Mouse (Mus musculus) MEL (cell line): Measurements from ENCODE around the gene Gtf2h3. TPM values are rescaled to one million over a fixed set of nuclear protein-coding genes. Genes with fewer than 3 reads are reported as not detected.

ENCODE experiments used
- DNase-seq: peaks from one replicate; pipeline ENCODE4 v3.0.0; 2011; ENCODE audit warnings: low read depth, low spot score
- H3K27ac ChIP-seq: 2 replicates; pipeline ENCODE4 v1.5.1; 2012; ENCODE audit warnings: low read depth, mild to moderate bottlenecking, control low read depth, low read length, moderate library complexity; ENCODE audit not compliant: control insufficient read depth
- H3K27me3 ChIP-seq, 2 experiments: fragments of 150-350 bp in 1 of 2; sonication (generic) in 1 of 2; 2 replicates each; pipeline ENCODE4 v1.6.1; 2012; ENCODE audit warnings: low read length in 2 of 2, mild to moderate bottlenecking in 2 of 2, improper control_type of control experiment in 1 of 2, moderate library complexity in 1 of 2; ENCODE audit not compliant: insufficient read depth in 2 of 2, control insufficient read depth in 1 of 2
- H3K36me3 ChIP-seq, 2 experiments: 2 replicates each; pipeline ENCODE4 v1.6.1; 2012 to 2014; ENCODE audit warnings: low read length in 2 of 2, improper control_type of control experiment in 1 of 2, inconsistent platforms in 1 of 2, mild to moderate bottlenecking in 1 of 2; ENCODE audit not compliant: insufficient read depth in 2 of 2, control insufficient read depth in 1 of 2
- H3K4me1 ChIP-seq, 2 experiments: fragments of 150-350 bp in 1 of 2; sonication (generic) in 1 of 2; 2 replicates each; pipeline ENCODE4 v1.6.1; 2012; ENCODE audit warnings: low read length in 2 of 2, improper control_type of control experiment in 1 of 2, mild to moderate bottlenecking in 1 of 2; ENCODE audit not compliant: insufficient read depth in 2 of 2, control insufficient read depth in 1 of 2
- H3K4me3 ChIP-seq, 2 experiments: fragments of 150-350 bp in 1 of 2; sonication (generic) in 1 of 2; 2 replicates each; pipeline ENCODE4 v1.5.1; 2012; ENCODE audit warnings: low read depth in 2 of 2, low read length in 2 of 2, mild to moderate bottlenecking in 2 of 2, moderate library complexity in 2 of 2, control low read depth in 1 of 2, improper control_type of control experiment in 1 of 2; ENCODE audit not compliant: control insufficient read depth in 1 of 2, insufficient read depth in 1 of 2
- H3K79me2 ChIP-seq: 2 replicates; pipeline ENCODE4 v1.6.1; 2012; ENCODE audit warnings: mild to moderate bottlenecking, low read length, moderate library complexity; ENCODE audit not compliant: control insufficient read depth, poor library complexity, insufficient read depth
- H3K9ac ChIP-seq: 2 replicates; pipeline ENCODE4 v1.6.1; 2012; ENCODE audit warnings: low read depth, mild to moderate bottlenecking, control low read depth, low read length, moderate library complexity; ENCODE audit not compliant: control insufficient read depth, poor library complexity, severe bottlenecking
- H3K9me3 ChIP-seq: fragments of 150-350 bp; sonication (generic); replicated peaks from 2 replicates; pipeline ENCODE4 v1.6.1; 2012; ENCODE audit warnings: mild to moderate bottlenecking, low read length, improper control_type of control experiment, moderate library complexity; ENCODE audit not compliant: insufficient read depth
- CHD1 ChIP-seq: IDR thresholded peaks from 2 replicates; pipeline ENCODE4 v1.6.1; 2012; ENCODE audit warnings: low read depth, mild to moderate bottlenecking, inconsistent platforms, low read length, improper control_type of control experiment
- CHD2 ChIP-seq: IDR thresholded peaks from 2 replicates; pipeline ENCODE4 v1.6.1; 2011; ENCODE audit warnings: low read length, improper control_type of control experiment
- CTCF ChIP-seq, 3 experiments: IDR thresholded peaks in 2 of 3; conservative IDR thresholded peaks in 1 of 3; 2 replicates each; pipeline ENCODE4 v1.5.1; 2011 to 2012; ENCODE audit warnings: low read length in 3 of 3, low read depth in 2 of 3, mild to moderate bottlenecking in 2 of 3, improper control_type of control experiment in 1 of 3, inconsistent platforms in 1 of 3, mixed read lengths in 1 of 3, moderate library complexity in 1 of 3; ENCODE audit not compliant: control insufficient read depth in 1 of 3, insufficient read depth in 1 of 3, poor library complexity in 1 of 3, severe bottlenecking in 1 of 3
- ELF1 ChIP-seq: IDR thresholded peaks from 2 replicates; pipeline ENCODE4 v1.6.1; 2014; ENCODE audit warnings: low read depth, mild to moderate bottlenecking, inconsistent platforms, low read length, improper control_type of control experiment, moderate library complexity
- ETS1 ChIP-seq: IDR thresholded peaks from 2 replicates; pipeline ENCODE4 v1.6.1; 2012; ENCODE audit warnings: low read depth, mild to moderate bottlenecking, inconsistent platforms, low read length, improper control_type of control experiment, moderate library complexity
- GABPA ChIP-seq: IDR thresholded peaks from 2 replicates; pipeline ENCODE4 v1.6.1; 2012; ENCODE audit warnings: low read depth, mild to moderate bottlenecking, inconsistent platforms, low read length, improper control_type of control experiment, moderate library complexity
- GATA1 ChIP-seq: IDR thresholded peaks from 2 replicates; pipeline ENCODE4 v1.6.1; 2011; ENCODE audit warnings: low read depth, low read length, improper control_type of control experiment
- HCFC1 ChIP-seq: IDR thresholded peaks from 2 replicates; pipeline ENCODE4 v1.6.1; 2012; ENCODE audit warnings: low read depth, mild to moderate bottlenecking, inconsistent platforms, low read length, improper control_type of control experiment, moderate library complexity
- MAX ChIP-seq: IDR thresholded peaks from 2 replicates; pipeline ENCODE4 v1.6.1; 2011; ENCODE audit warnings: low read length, improper control_type of control experiment
- MAZ ChIP-seq: IDR thresholded peaks from 2 replicates; pipeline ENCODE4 v1.6.1; 2012; ENCODE audit warnings: low read depth, mild to moderate bottlenecking, inconsistent platforms, low read length, improper control_type of control experiment
- MYB ChIP-seq: IDR thresholded peaks from 2 replicates; pipeline ENCODE4 v1.6.1; 2011; ENCODE audit warnings: mild to moderate bottlenecking, low read depth, low read length, improper control_type of control experiment
- MYC ChIP-seq: IDR thresholded peaks from 2 replicates; pipeline ENCODE4 v1.6.1; 2011; ENCODE audit warnings: low read depth, mild to moderate bottlenecking, low read length, improper control_type of control experiment, moderate library complexity
- NELFE ChIP-seq: IDR thresholded peaks from 2 replicates; pipeline ENCODE4 v1.6.1; 2011; ENCODE audit warnings: low read depth, low read length, improper control_type of control experiment
- NRF1 ChIP-seq: IDR thresholded peaks from 2 replicates; pipeline ENCODE4 v1.6.1; 2014; ENCODE audit warnings: low read depth, mild to moderate bottlenecking, inconsistent platforms, low read length, improper control_type of control experiment, moderate library complexity; ENCODE audit not compliant: poor library complexity, insufficient read depth, severe bottlenecking
- POLR2A ChIP-seq, 2 experiments: IDR thresholded peaks; 2 replicates each; pipeline ENCODE4 v1.6.1; 2011 to 2012; ENCODE audit warnings: low read length in 2 of 2, mild to moderate bottlenecking in 2 of 2, control low read depth in 1 of 2, improper control_type of control experiment in 1 of 2, low read depth in 1 of 2, moderate library complexity in 1 of 2; ENCODE audit not compliant: control insufficient read depth in 1 of 2, insufficient read depth in 1 of 2, poor library complexity in 1 of 2
- POLR2AphosphoS2 ChIP-seq: IDR thresholded peaks from 2 replicates; pipeline ENCODE4 v1.6.1; 2011; ENCODE audit warnings: low read length, improper control_type of control experiment
- RAD21 ChIP-seq: IDR thresholded peaks from 2 replicates; pipeline ENCODE4 v1.6.1; 2011; ENCODE audit warnings: mild to moderate bottlenecking, low read depth, low read length, improper control_type of control experiment
- RCOR1 ChIP-seq: IDR thresholded peaks from 2 replicates; pipeline ENCODE4 v1.6.1; 2012; ENCODE audit warnings: low read depth, mild to moderate bottlenecking, inconsistent platforms, low read length, improper control_type of control experiment
- SMC3 ChIP-seq: IDR thresholded peaks from 2 replicates; pipeline ENCODE4 v1.6.1; 2011; ENCODE audit warnings: low read depth, low read length, improper control_type of control experiment
- TBP ChIP-seq: IDR thresholded peaks from 2 replicates; pipeline ENCODE4 v1.8.0; 2011; ENCODE audit warnings: low read depth, low read length, improper control_type of control experiment
- TCF12 ChIP-seq: IDR thresholded peaks from 2 replicates; pipeline ENCODE4 v1.6.1; 2014; ENCODE audit warnings: low read depth, mild to moderate bottlenecking, inconsistent platforms, low read length, improper control_type of control experiment, moderate library complexity
- UBTF ChIP-seq: IDR thresholded peaks from 2 replicates; pipeline ENCODE4 v1.6.1; 2012; ENCODE audit warnings: low read depth, mild to moderate bottlenecking, inconsistent platforms, low read length, improper control_type of control experiment, moderate library complexity, borderline replicate concordance; ENCODE audit not compliant: insufficient read depth
- USF1 ChIP-seq: IDR thresholded peaks from 2 replicates; pipeline ENCODE4 v1.6.1; 2014; ENCODE audit warnings: low read depth, mild to moderate bottlenecking, inconsistent platforms, low read length, improper control_type of control experiment, moderate library complexity
- USF2 ChIP-seq, 2 experiments: IDR thresholded peaks; 2 replicates each; pipeline ENCODE4 v1.6.1; 2011 to 2012; ENCODE audit warnings: improper control_type of control experiment in 2 of 2, low read length in 2 of 2, borderline replicate concordance in 1 of 2, inconsistent platforms in 1 of 2, low read depth in 1 of 2, mild to moderate bottlenecking in 1 of 2; ENCODE audit not compliant: insufficient read depth in 1 of 2
- polyA plus RNA-seq, 2 experiments: library from polyadenylated mRNA; stranded (reverse) in 1 of 2; unstranded in 1 of 2; fragments of >175 nt in 1 of 2; fragments of >200 nt in 1 of 2; gene quantifications; 2 replicates each; pipeline versions ENCODE4 v1.2.1 to v1.2.4; 2012; ENCODE audit warnings: low replicate concordance in 2 of 2, low read depth in 1 of 2; ENCODE audit not compliant: insufficient read length in 2 of 2, insufficient read depth in 1 of 2, missing spikeins in 1 of 2
- total RNA-seq: library from RNA; depleted of rRNA; stranded (reverse); fragments of 300-350 nt; gene quantifications from 2 replicates; pipeline ENCODE4 v1.2.3, GENCODE M21; 2012

Gtf2h3 gene
- total and polyA plus RNA-seq, 3 experiments = 86.1 to 116 TPM; not detected in 1

DNA sequence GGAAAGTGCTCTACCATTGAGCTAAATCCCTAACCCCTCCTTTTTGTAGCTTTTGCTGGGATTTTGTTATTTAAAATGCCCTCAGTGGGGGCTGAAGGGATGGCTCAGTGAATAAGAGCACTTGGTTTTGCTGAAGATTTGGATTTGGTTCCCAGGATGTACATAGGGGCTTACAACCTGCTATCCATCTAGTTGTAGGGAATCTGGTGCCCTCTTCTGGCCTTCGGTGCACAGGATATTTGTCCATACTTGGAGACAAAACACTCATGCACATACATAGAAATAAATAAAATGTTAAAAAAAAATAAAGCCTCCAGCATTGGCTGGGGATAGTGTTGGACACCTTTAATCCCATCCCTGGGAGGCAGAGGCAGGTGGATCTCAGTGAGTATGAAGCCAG lies 23.8 kb upstream of the Gtf2h3 start:
- Histone ChIP-seq H3K9me3 (no peaks in the 10 kb centered on the region), H3K4me3 (no peak overlapping the region), H3K27me3 (no peaks in the 10 kb centered on the region), H3K79me2 (peaks cover 20% of the 10 kb centered on the region), H3K4me1 (peaks cover 0 to 10% of the 10 kb centered on the region in 2 experiments; a peak in 1 of 4 replicates), H3K36me3 (peaks cover 0 to 12% of the 10 kb centered on the region in 2 experiments; a peak in 3 of 4 replicates), H3K27ac (no peak overlapping the region), H3K9ac (no peak overlapping the region)
- no peak for TF ChIP-seq USF1
- peak; percentile 21 for TF ChIP-seq RAD21
- TF ChIP-seq GATA1 = no peak
- no peak for TF ChIP-seq POLR2A (IDR thresholded peaks at IDR 0.05; ENCODE audit: control insufficient read depth in 1 of 2, insufficient read depth in 1 of 2, low read depth in 1 of 2, low read length in 2 of 2, poor library complexity in 1 of 2)
- no peak for TF ChIP-seq UBTF
- TF ChIP-seq TCF12 = no peak
- no peak for TF ChIP-seq RCOR1
- no peak for TF ChIP-seq ETS1
- no peak for TF ChIP-seq GABPA
- TF ChIP-seq MYC = no peak
- peak; percentile 22; the same call in 1 of the 2 replicates for TF ChIP-seq SMC3
- no peak for TF ChIP-seq NELFE
- peak in 1 of 3 experiments; percentile 43; a peak in 2 of 6 replicates for TF ChIP-seq CTCF (IDR thresholded peaks at IDR 0.05 in 2 of 3, conservative IDR thresholded peaks at IDR 0.05 in 1 of 3; ENCODE audit: control insufficient read depth in 1 of 3, insufficient read depth in 1 of 3, low read depth in 2 of 3, low read length in 3 of 3, poor library complexity in 1 of 3, severe bottlenecking in 1 of 3)
- no peak for TF ChIP-seq CHD2
- DNase-seq = peak; percentile 35

DNA sequence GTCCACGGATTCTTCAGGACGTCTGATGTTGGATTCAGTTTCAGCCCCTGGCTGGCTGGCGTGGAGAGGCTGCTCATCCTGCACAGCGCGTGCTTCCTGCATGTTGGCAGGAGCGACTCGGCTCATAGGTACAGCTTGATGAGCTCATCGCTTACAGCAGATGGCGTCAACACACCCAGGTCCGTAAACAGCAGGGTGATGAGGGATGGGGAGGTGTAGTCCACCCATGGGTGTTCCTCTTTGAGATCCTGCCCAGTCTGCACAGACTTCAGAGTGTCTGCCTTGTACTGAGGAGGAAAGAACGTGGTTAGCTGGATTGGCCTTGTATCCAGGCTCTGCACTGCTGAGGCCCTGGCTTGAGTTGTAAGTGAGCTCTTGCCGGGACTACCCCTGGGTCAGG lies 7.9 kb upstream of the Gtf2h3 start:
- Histone ChIP-seq H3K36me3 (peaks cover 0 to 19% of the 10 kb centered on the region in 2 experiments; a peak in 2 of 4 replicates), H3K27ac (no peak overlapping the region), H3K9ac (no peak overlapping the region), H3K27me3 (no peaks in the 10 kb centered on the region), H3K4me1 (no peaks in the 10 kb centered on the region), H3K79me2 (no peaks in the 10 kb centered on the region), H3K9me3 (no peaks in the 10 kb centered on the region), H3K4me3 (no peak overlapping the region)
- TF ChIP-seq RAD21 = no peak
- no peak for TF ChIP-seq USF2 (IDR thresholded peaks at IDR 0.05; ENCODE audit: borderline replicate concordance in 1 of 2, insufficient read depth in 1 of 2, low read depth in 1 of 2, low read length in 2 of 2)
- TF ChIP-seq CTCF (IDR thresholded peaks at IDR 0.05 in 2 of 3, conservative IDR thresholded peaks at IDR 0.05 in 1 of 3; ENCODE audit: control insufficient read depth in 1 of 3, insufficient read depth in 1 of 3, low read depth in 2 of 3, low read length in 3 of 3, poor library complexity in 1 of 3, severe bottlenecking in 1 of 3) = no peak
- no peak for TF ChIP-seq UBTF
- no peak for TF ChIP-seq NRF1
- TF ChIP-seq MAZ = no peak
- TF ChIP-seq NELFE = no peak
- no peak for TF ChIP-seq ELF1
- no peak for TF ChIP-seq ETS1
- TF ChIP-seq MYB = no peak
- TF ChIP-seq MAX = no peak
- no peak for TF ChIP-seq TBP
- TF ChIP-seq CHD2 = no peak
- TF ChIP-seq CHD1 = no peak
- TF ChIP-seq POLR2AphosphoS2 = no peak
- no peak for TF ChIP-seq HCFC1
- no peak for TF ChIP-seq POLR2A (IDR thresholded peaks at IDR 0.05; ENCODE audit: control insufficient read depth in 1 of 2, insufficient read depth in 1 of 2, low read depth in 1 of 2, low read length in 2 of 2, poor library complexity in 1 of 2)
- no peak for TF ChIP-seq MYC
- no peak for DNase-seq
